Mouse (Mus musculus) stomach, embryonic 14.5 days (tissue): ENCODE results near the gene Wrap73. TPM values are rescaled to one million over a fixed set of nuclear protein-coding genes. Genes with fewer than 3 reads are reported as not detected.

Experiments
- ATAC-seq: fragments of 200-750 bp; cut with Nextera tagmentation; 2 replicates; pipeline ENCODE4 v1.8.0; 2017; ENCODE audit warnings: low read depth, moderate TSS enrichment; ENCODE audit not compliant: insufficient number of reproducible peaks, insufficient read depth, low FRiP score
- H3K27ac ChIP-seq: fragments of 300-500 bp; sonication (generic); 2 replicates; pipeline ENCODE4 v1.5.1; 2014; ENCODE audit warnings: mild to moderate bottlenecking, low read length, moderate library complexity, mixed read lengths
- H3K27me3 ChIP-seq: fragments of 300-500 bp; sonication (generic); 2 replicates; pipeline ENCODE4 v1.6.1; 2014; ENCODE audit warnings: low read length, control low read depth, mixed read lengths; ENCODE audit not compliant: control insufficient read depth, insufficient read depth
- H3K36me3 ChIP-seq: fragments of 300-500 bp; sonication (generic); 2 replicates; pipeline ENCODE4 v1.6.1; 2014; ENCODE audit warnings: mild to moderate bottlenecking, control low read depth, low read length, moderate library complexity, mixed read lengths; ENCODE audit not compliant: control insufficient read depth, insufficient read depth
- H3K4me1 ChIP-seq: fragments of 300-500 bp; sonication (generic); 2 replicates; pipeline ENCODE4 v1.6.1; 2014; ENCODE audit warnings: low read length, control low read depth, mixed read lengths; ENCODE audit not compliant: control insufficient read depth, insufficient read depth
- H3K4me2 ChIP-seq: fragments of 300-500 bp; sonication (generic); replicated peaks from 2 replicates; pipeline ENCODE4 v1.6.1; 2014; ENCODE audit warnings: low read depth, low read length, control low read depth
- H3K4me3 ChIP-seq: fragments of 300-500 bp; sonication (generic); 2 replicates; pipeline ENCODE4 v1.5.1; 2014; ENCODE audit warnings: low read depth, low read length, control low read depth
- H3K9ac ChIP-seq: fragments of 300-500 bp; sonication (generic); replicated peaks from 2 replicates; pipeline ENCODE4 v1.6.1; 2014; ENCODE audit warnings: low read depth, mild to moderate bottlenecking, control low read depth, low read length, moderate library complexity, mixed read lengths
- H3K9me3 ChIP-seq: fragments of 300-500 bp; sonication (generic); 2 replicates; pipeline ENCODE4 v1.6.1; 2016; ENCODE audit warnings: low read depth, low read length, control low read depth; ENCODE audit not compliant: control insufficient read depth
- WGBS: fragments of 180-500 bp; shearing (Covaris S2); extraction: QIAGEN DNeasy Blood & Tissue Kit; methylation state at CpG from one replicate; pipeline ENCODE4 v1.1.7; 2014; 5-methylcytosine and 5-hydroxymethylcytosine counted together
- polyA plus RNA-seq: library from polyadenylated mRNA; unstranded; fragments of >200 nt; fragmentation: Nextera tagmentation; extraction: Ambion mirVana; gene quantifications from 2 replicates; pipeline ENCODE4 v1.2.1, GENCODE M21; 2014

The Wrap73 gene
- polyA plus RNA-seq, 1 experiment from 2014 or later = 41.4 TPM

DNA sequence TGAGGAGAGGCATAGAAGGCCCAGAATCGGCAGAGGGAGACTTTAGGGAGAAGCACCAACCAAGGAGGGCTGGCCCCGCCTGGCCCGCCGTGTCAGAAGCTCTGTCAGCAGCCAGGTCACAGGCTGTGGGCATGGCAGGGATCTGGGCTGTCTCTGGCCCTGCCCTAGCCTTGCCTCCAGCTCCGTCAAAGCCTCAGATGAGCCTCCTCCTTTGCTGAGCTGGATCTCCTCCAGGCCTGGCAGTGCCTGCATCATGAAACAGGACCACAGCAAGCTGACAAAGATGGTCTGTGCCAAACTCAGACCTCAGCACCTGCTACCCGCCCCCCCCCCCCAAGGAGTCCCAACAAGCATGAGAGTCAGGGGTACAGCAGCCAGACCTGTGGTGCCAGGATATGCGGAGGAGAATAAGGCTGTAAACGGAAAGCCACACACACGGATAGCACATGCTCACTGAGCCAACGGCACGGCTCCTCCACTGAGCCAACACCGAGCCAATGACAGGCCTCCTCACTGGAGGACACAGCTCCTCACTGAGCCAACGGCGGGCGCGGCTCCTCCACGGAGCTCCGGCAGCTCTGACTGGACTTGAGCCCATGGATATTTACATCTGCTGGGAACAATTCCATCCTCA, 32.8 kb upstream of the Wrap73 start:
- no peak overlapping the region for H3K27ac ChIP-seq
- no peaks in the 10 kb centered on the region for H3K9me3 ChIP-seq
- no peak overlapping the region for H3K4me3 ChIP-seq
- ATAC-seq = no peak
- no peaks in the 10 kb centered on the region for H3K4me1 ChIP-seq
- no peak overlapping the region for H3K4me2 ChIP-seq
- no peak overlapping the region for H3K9ac ChIP-seq
- WGBS = 40% methylated on average over 18 of the region's 18 CpGs
- no peaks in the 10 kb centered on the region for H3K36me3 ChIP-seq
- H3K27me3 ChIP-seq = no peaks in the 10 kb centered on the region

DNA sequence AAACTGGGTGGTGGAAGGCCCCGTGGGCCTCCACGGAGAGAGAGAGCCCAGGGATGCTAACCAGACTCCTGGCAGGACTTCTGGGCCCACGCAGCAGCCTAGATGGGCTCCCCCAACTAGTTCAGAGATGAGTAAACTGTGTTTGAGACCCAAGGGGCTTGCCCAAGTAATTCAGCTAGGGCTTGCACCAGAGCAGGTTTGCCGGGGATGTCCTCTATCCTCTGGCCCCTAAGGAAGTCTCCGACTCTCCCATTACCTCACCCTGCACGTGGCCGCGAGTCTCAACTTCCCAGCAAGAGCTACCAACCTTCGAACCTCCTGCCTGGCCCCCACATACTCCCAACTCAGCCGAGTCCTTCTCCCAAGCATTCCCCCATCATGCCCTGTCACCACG, 32.3 kb upstream of the Wrap73 start:
- no peak for ATAC-seq
- H3K4me2 ChIP-seq = no peak overlapping the region
- H3K4me3 ChIP-seq = no peak overlapping the region
- H3K9ac ChIP-seq = no peak overlapping the region
- H3K27me3 ChIP-seq = no peaks in the 10 kb centered on the region
- no peaks in the 10 kb centered on the region for H3K4me1 ChIP-seq
- H3K27ac ChIP-seq = no peak overlapping the region
- WGBS = 73% methylated on average over 11 of the region's 11 CpGs
- H3K36me3 ChIP-seq = no peaks in the 10 kb centered on the region
- no peaks in the 10 kb centered on the region for H3K9me3 ChIP-seq

- H3K9ac ChIP-seq = no peak overlapping the region
- H3K4me3 ChIP-seq = no peak overlapping the region
- H3K27ac ChIP-seq = no peak overlapping the region
- ATAC-seq = peak; percentile 33; the same call in 1 of the 2 replicates
- H3K27me3 ChIP-seq = no peaks in the 10 kb centered on the region
- 54% methylated on average over 7 of the region's 7 CpGs for WGBS
- H3K4me2 ChIP-seq = no peak overlapping the region
- no peaks in the 10 kb centered on the region for H3K9me3 ChIP-seq
- no peaks in the 10 kb centered on the region for H3K36me3 ChIP-seq
- H3K4me1 ChIP-seq = 0 out of 2 replicates have a peak, but pooled peaks cover 3% of the 10 kb centered on the region
These were observed 25.8 kb upstream of the Wrap73 start for GRCm38 (mm10) chr4:154116421-154116820.

GRCm38 (mm10) chr4:154118782-154119181, 23.4 kb upstream of the Wrap73 start:
- no peak overlapping the region for H3K27ac ChIP-seq
- no peak overlapping the region for H3K4me2 ChIP-seq
- no peaks in the 10 kb centered on the region for H3K36me3 ChIP-seq
- H3K9ac ChIP-seq = no peak overlapping the region
- H3K4me1 ChIP-seq = 0 out of 2 replicates have a peak, but pooled peaks cover 3% of the 10 kb centered on the region
- H3K9me3 ChIP-seq = no peaks in the 10 kb centered on the region
- H3K27me3 ChIP-seq = no peaks in the 10 kb centered on the region
- 50% methylated on average over 9 of the region's 9 CpGs for WGBS
- no peak overlapping the region for H3K4me3 ChIP-seq
- ATAC-seq = peak; percentile 84; the same call in 1 of the 2 replicates

DNA sequence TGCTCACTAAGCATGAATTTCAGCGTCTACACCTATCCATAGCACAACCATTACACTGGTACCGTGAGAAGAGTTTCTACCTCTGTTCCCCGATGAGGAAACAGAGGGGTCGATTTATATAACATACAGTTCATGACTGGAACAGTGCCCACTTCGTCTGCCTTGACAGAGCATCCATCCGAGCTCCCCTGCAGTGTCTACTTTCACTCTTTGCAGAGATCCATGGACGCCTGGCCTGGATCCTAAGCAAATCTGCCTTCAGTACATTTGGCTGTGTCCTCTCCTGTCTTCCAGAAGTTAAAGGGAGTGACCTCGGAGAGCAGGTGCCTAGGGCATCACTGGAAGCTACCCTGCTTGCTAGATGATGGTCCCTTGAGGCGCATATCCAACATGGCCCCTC, 23.0 kb upstream of the Wrap73 start:
- 0 out of 2 replicates have a peak, but pooled peaks cover 3% of the 10 kb centered on the region for H3K4me1 ChIP-seq
- no peaks in the 10 kb centered on the region for H3K36me3 ChIP-seq
- H3K9ac ChIP-seq = no peak overlapping the region
- no peak for ATAC-seq
- no peaks in the 10 kb centered on the region for H3K9me3 ChIP-seq
- H3K27me3 ChIP-seq = no peaks in the 10 kb centered on the region
- no peak overlapping the region for H3K4me2 ChIP-seq
- H3K27ac ChIP-seq = no peak overlapping the region
- WGBS = 72% methylated on average over 9 of the region's 9 CpGs
- no peak overlapping the region for H3K4me3 ChIP-seq

DNA sequence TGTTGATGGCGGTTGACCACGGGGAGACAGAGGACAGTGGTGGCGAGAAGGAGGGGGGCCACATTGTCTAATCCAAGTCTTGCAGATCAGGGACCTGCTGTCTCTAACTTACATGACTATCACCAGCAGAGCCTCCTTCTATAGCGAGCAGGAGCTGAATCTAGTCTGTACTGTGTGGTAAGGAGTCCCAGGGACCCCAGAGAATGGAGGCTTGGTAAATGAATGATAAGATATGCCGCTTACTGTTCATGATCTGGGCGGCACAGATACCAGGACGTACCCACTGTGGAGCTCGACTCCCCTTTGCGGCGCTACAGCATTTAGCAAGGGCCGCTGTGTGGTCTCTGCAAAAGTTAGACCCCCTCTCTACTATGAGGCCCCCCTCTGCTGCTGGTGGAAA, 20.4 kb upstream of the Wrap73 start:
- no peak overlapping the region for H3K27ac ChIP-seq
- ATAC-seq = peak; percentile 68; the same call in 1 of the 2 replicates

DNA sequence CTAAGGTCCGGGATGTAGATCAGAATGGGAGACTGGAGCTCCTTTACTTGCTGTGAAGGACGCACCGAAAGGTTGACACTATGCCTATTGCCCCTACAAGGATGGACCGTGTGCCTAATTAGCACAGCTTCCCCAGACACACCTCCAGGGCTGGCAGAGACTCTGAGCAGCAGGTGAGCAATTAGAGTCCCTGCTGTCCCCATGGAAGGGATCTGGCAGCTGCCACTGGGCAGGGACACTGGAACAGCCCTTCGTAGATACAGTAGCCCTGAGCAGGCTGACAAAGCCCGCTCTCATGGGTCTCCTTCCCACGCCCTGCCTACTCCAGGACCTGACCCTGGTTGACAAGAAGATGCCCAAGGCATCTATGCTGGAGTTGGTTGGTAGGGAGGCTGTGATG, 19.8 kb upstream of the Wrap73 start:
- Histone ChIP-seq H3K36me3 (no peaks in the 10 kb centered on the region), H3K9me3 (no peaks in the 10 kb centered on the region), H3K4me1 (0 out of 2 replicates have a peak, but pooled peaks cover 8% of the 10 kb centered on the region), H3K27me3 (no peaks in the 10 kb centered on the region), H3K27ac (no peak overlapping the region), H3K4me3 (no peak overlapping the region), H3K9ac (no peak overlapping the region), H3K4me2 (no peak overlapping the region)
- no peak for ATAC-seq
- WGBS = 76% methylated on average over 7 of the region's 7 CpGs

More for the DNA sequence above, 20.4 kb upstream of the Wrap73 start:
- no peak overlapping the region for H3K9ac ChIP-seq
- WGBS = 72% methylated on average over 11 of the region's 11 CpGs
- no peak overlapping the region for H3K4me2 ChIP-seq
- no peaks in the 10 kb centered on the region for H3K27me3 ChIP-seq
- H3K4me3 ChIP-seq = no peak overlapping the region
- no peaks in the 10 kb centered on the region for H3K36me3 ChIP-seq
- H3K9me3 ChIP-seq = no peaks in the 10 kb centered on the region
- H3K4me1 ChIP-seq = 0 out of 2 replicates have a peak, but pooled peaks cover 5% of the 10 kb centered on the region

GRCm38 (mm10) chr4:154123553-154123952, 18.6 kb upstream of the Wrap73 start:
- no peak overlapping the region for H3K4me2 ChIP-seq
- H3K36me3 ChIP-seq = no peaks in the 10 kb centered on the region
- no peaks in the 10 kb centered on the region for H3K9me3 ChIP-seq
- H3K9ac ChIP-seq = no peak overlapping the region
- no peaks in the 10 kb centered on the region for H3K27me3 ChIP-seq
- 67% methylated on average over 6 of the region's 6 CpGs for WGBS
- no peak overlapping the region for H3K4me3 ChIP-seq
- 0 out of 2 replicates have a peak, but pooled peaks cover 8% of the 10 kb centered on the region for H3K4me1 ChIP-seq
- ATAC-seq = no peak
- no peak overlapping the region for H3K27ac ChIP-seq

- H3K4me2 ChIP-seq = no peak overlapping the region
- WGBS = 72% methylated on average over 5 of the region's 5 CpGs
- no peak overlapping the region for H3K27ac ChIP-seq
- H3K27me3 ChIP-seq = no peaks in the 10 kb centered on the region
- H3K4me1 ChIP-seq = 0 out of 2 replicates have a peak, but pooled peaks cover 8% of the 10 kb centered on the region
- no peaks in the 10 kb centered on the region for H3K9me3 ChIP-seq
- ATAC-seq = no peak
- H3K4me3 ChIP-seq = no peak overlapping the region
- H3K36me3 ChIP-seq = no peaks in the 10 kb centered on the region
- no peak overlapping the region for H3K9ac ChIP-seq
These were observed 17.0 kb upstream of the Wrap73 start for GRCm38 (mm10) chr4:154125202-154125601.
